Mouse (Mus musculus) C2C12 (cell line): ENCODE measurements around the gene Rpl3.

Experiments used
- CEBPB ChIP-seq: IDR thresholded peaks from one replicate; pipeline ENCODE4 v1.6.1; 2011; ENCODE audit warnings: low read depth, mild to moderate bottlenecking, control low read depth, moderate library complexity
- CTCF ChIP-seq: IDR thresholded peaks from one replicate; pipeline ENCODE4 v1.5.1; 2011; ENCODE audit not compliant: control insufficient read depth, insufficient read depth, insufficient read length
- FOSL1 ChIP-seq: IDR thresholded peaks from one replicate; pipeline ENCODE4 v1.8.0; 2011; ENCODE audit warnings: mild to moderate bottlenecking, low read length; ENCODE audit not compliant: poor library complexity, insufficient read depth, severe bottlenecking
- MAX ChIP-seq: IDR thresholded peaks from one replicate; pipeline ENCODE4 v1.6.1; 2011; ENCODE audit warnings: mild to moderate bottlenecking, control low read depth
- MYOD1 ChIP-seq: IDR thresholded peaks from one replicate; pipeline ENCODE4 v1.6.1; 2011; ENCODE audit warnings: low read depth; ENCODE audit not compliant: control insufficient read depth, insufficient read length
- MYOG ChIP-seq: IDR thresholded peaks from one replicate; pipeline ENCODE4 v1.6.1; 2011; ENCODE audit not compliant: control insufficient read depth, insufficient read length; ENCODE audit errors: extremely low read depth
- USF1 ChIP-seq: IDR thresholded peaks from one replicate; pipeline ENCODE4 v1.6.1; 2011; ENCODE audit warnings: low read depth, mild to moderate bottlenecking, control low read depth, moderate library complexity

DNA sequence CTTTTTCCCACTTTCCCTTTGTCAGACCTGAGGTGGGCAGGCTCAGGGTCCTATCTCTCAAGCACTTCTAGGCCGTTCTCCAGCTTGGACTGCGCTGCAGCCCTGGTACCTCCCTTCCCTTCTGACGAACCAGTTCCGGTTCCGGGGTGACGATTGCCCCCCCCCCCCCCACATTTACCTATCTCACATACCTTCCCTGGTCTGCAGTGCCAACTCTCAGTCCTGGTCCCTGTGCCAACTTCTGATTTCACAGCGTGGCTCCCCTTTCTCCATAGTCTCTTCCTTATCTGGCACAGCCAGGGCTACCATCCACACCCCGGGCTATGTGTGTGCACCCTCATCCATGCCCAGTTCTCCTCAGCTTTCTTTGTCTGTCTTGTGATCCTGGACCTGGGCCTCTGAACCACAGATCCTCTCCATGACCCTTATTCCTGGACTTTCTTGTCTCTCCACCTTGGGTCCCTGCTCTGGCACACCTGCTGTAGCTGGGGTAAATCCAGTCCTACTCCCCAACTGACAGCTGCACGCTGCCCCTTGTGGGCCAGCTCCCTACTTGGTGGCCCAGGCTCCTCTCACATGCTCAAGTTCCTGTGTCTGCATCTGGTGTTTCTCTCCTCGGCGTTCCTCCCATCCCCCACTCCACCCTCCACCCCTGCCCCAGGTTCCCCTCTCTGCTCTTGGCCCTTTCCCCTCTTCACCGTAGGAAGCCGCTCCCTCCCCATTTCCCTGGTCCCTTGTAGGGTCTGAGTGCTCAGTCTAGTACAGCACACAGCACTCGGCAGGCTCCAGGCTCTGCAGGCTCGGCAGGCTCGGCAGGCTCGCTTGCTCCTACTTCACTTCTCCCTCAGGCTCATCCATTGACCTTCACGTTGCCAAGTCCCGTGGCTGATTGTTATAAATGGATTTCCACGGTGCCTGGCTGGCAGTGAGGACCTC is 5.5 kb upstream of the Rpl3 start:
- TF ChIP-seq CTCF (no peak), CEBPB (no peak), MAX (no peak), USF1 (no peak), MYOG (no peak), FOSL1 (no peak), MYOD1 (no peak)
